Mouse (Mus musculus): ENCODE results near the gene Smc3. TPM values are rescaled to one million over a fixed set of nuclear protein-coding genes. Genes with fewer than 3 reads are reported as not detected.

Smc3 gene
- polyA plus RNA-seq, 1 experiment from 2014 or later = 63.2 TPM

DNA sequence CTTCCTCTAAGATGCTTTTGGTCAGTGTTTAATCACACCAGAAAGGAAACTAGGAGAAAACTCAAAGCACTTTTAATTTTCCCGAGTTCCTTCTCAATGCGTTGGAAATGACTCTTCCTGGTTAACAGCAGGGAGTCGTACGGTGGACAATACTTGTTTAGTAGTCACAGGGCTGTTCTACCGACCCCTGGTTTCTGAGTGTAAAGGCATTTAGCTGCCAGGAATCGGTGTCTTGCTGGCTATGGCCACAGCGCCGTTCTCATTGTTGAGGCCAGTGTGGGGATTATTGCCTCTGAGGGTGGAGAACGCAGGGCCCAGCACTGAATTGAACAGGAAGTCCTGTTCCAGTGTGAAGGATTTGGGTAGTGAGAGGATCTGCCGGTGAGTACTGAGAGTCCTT, 90.6 kb downstream of the Smc3 start:
- Histone ChIP-seq H3K4me3 (replicated peaks) (no peak overlapping the region), H3K4me2 (replicated peaks) (no peak overlapping the region), H3K9me3 (no peaks in the 10 kb centered on the region), H3K36me3 (no peaks in the 10 kb centered on the region), H3K27me3 (replicated peaks) (no peaks in the 10 kb centered on the region), H3K9ac (no peak overlapping the region), H3K27ac (no peak overlapping the region), H3K4me1 (replicated peaks) (no peaks in the 10 kb centered on the region)
- WGBS = 78% methylated on average over 10 of the region's 10 CpGs
- ATAC-seq = no peak

DNA sequence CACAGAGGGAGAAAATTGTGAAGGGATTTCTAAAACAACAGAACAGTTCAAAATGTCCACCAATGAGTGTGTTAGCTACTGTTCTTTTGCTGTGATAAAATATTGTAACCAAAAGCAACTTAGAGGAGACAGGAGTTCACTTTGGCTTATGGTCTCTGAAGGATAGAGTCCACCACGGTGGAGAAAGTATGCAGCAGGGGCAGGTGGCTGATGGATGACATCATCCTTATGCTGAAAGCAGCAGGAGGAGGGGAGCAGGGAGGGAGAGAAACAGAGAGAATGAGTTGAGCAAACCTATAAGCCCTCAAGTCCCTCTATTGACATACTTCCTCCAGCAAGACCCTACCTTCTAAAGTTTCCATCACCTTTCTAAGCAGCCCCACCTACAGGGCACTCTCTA, 93.8 kb downstream of the Smc3 start:
- no peaks in the 10 kb centered on the region for H3K9me3 ChIP-seq
- H3K27me3 ChIP-seq (replicated peaks) = no peaks in the 10 kb centered on the region
- H3K4me2 ChIP-seq (replicated peaks) = no peak overlapping the region
- ATAC-seq = no peak
- WGBS = 21% methylated on average over 1 of the region's 1 CpGs
- H3K36me3 ChIP-seq = no peaks in the 10 kb centered on the region
- no peaks in the 10 kb centered on the region; the same call in 1 of the 2 replicates for H3K4me1 ChIP-seq (replicated peaks)
- H3K9ac ChIP-seq = no peak overlapping the region
- H3K27ac ChIP-seq = no peak overlapping the region
- H3K4me3 ChIP-seq (replicated peaks) = no peak overlapping the region

Other genes starting within 250 kb of the Smc3 start
- 1.4 TPM in 1 of 2 replicates, not detected in the other for gene Gm10197, start 228.6 kb upstream of the Smc3 start, polyA plus RNA-seq (2015; fragmentation: Nextera tagmentation; extraction: Ambion mirVana)
- 42.0 and 42.7 TPM in 2 replicates for gene Smndc1, start 209.8 kb upstream of the Smc3 start, polyA plus RNA-seq (2015; fragmentation: Nextera tagmentation; extraction: Ambion mirVana)
- gene Dusp5, start 71.3 kb upstream of the Smc3 start, polyA plus RNA-seq (2015; fragmentation: Nextera tagmentation; extraction: Ambion mirVana) = 8.7 and 9.0 TPM in 2 replicates
- gene Nutf2-ps1, start 11.3 kb upstream of the Smc3 start, polyA plus RNA-seq (2015; fragmentation: Nextera tagmentation; extraction: Ambion mirVana) = 366 and 397 TPM in 2 replicates
- 0.77 and 0.80 TPM in 2 replicates for gene Rbm20, start 76.9 kb downstream of the Smc3 start, polyA plus RNA-seq (2015; fragmentation: Nextera tagmentation; extraction: Ambion mirVana)